Mouse (Mus musculus): Measurements from ENCODE around the gene Ceacam3. TPM values are rescaled to one million over a fixed set of nuclear protein-coding genes. Genes with fewer than 3 reads are reported as not detected.
"Not testable (repeated sequence)": the region's sequence is repeated elsewhere in the genome, so short reads cannot be mapped to it uniquely, and the experiment has no call there.

Gene Ceacam3
- not detected in 2 replicates for polyA plus RNA-seq (2014; fragmentation: Nextera tagmentation; extraction: Ambion mirVana)

DNA sequence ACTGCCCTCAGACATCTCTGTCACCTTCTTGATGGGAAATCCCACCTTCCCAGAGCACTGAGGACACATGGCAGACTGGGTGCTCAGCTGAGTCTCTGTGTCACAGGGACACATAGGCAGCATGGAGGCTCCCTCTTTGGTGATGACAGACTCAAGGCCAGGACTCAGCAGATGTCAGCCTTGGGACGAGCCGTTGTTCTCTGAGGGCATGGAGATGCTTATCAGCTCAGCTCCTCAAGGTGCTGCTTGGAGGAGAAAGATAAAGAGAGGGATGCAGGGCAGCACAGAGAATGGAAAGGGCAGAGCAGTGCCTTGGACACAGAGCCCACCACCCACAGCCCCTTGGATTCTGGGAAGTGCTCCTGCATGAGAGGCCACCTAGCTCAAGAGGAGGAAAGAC lies at the start of gene Ceacam3:
Ceacam3 (plus strand) TSS at position 352 of the 400 bp plus-strand sequence.
- H3K4me1 ChIP-seq (replicated peaks; ENCODE audit: control insufficient read depth, insufficient read depth, low read length), result no peaks in the 10 kb centered on the region
- no peak within 1 kb of the TSS for H3K4me3 ChIP-seq (replicated peaks; ENCODE audit: low read length)
- peaks cover 13% of the 10 kb centered on the region for H3K9me3 ChIP-seq (ENCODE audit: control insufficient read depth, low read length)
- H3K4me2 ChIP-seq (replicated peaks), result no peak within 1 kb of the TSS
- WGBS, result 88% methylated on average over 2 of the region's 2 CpGs
- H3K9ac ChIP-seq, result no peak within 1 kb of the TSS
- no peaks in the 10 kb centered on the region for H3K27me3 ChIP-seq (ENCODE audit: control insufficient read depth, insufficient read depth, low read length)
- DNase-seq (ENCODE audit: low spot score) (no peak), ATAC-seq (ENCODE audit: low FRiP score) (no peak)
- no peaks in the 10 kb centered on the region for H3K36me3 ChIP-seq (replicated peaks; ENCODE audit: control insufficient read depth, insufficient read depth)
- H3K27ac ChIP-seq, result no peak within 1 kb of the TSS

- not testable (repeated sequence) for H3K36me3 ChIP-seq (replicated peaks; ENCODE audit: control insufficient read depth, insufficient read depth); H3K4me1 ChIP-seq (replicated peaks; ENCODE audit: control insufficient read depth, insufficient read depth, low read length); H3K9me3 ChIP-seq (ENCODE audit: control insufficient read depth, low read length); H3K27ac ChIP-seq; DNase-seq (ENCODE audit: low spot score); H3K27me3 ChIP-seq (ENCODE audit: control insufficient read depth, insufficient read depth, low read length); H3K4me2 ChIP-seq (replicated peaks); ATAC-seq (ENCODE audit: low FRiP score); H3K9ac ChIP-seq; H3K4me3 ChIP-seq (replicated peaks; ENCODE audit: low read length)
- 89% methylated on average over 13 of the region's 13 CpGs for WGBS
These were observed 48.5 kb upstream of the Ceacam3 start for GRCm38 (mm10) chr7:17101631-17102030.

GRCm38 (mm10) chr7:17135307-17135706 lies 14.8 kb upstream of the Ceacam3 start:
- Histone ChIP-seq H3K27ac (no peak overlapping the region), H3K27me3 (ENCODE audit: control insufficient read depth, insufficient read depth, low read length) (no peaks in the 10 kb centered on the region), H3K36me3 (replicated peaks; ENCODE audit: control insufficient read depth, insufficient read depth) (no peaks in the 10 kb centered on the region), H3K9ac (no peak overlapping the region), H3K4me1 (replicated peaks; ENCODE audit: control insufficient read depth, insufficient read depth, low read length) (no peaks in the 10 kb centered on the region), H3K9me3 (ENCODE audit: control insufficient read depth, low read length) (no peaks in the 10 kb centered on the region), H3K4me3 (replicated peaks; ENCODE audit: low read length) (no peak overlapping the region), H3K4me2 (replicated peaks) (no peak overlapping the region)
- ATAC-seq (ENCODE audit: low FRiP score) (no peak), DNase-seq (ENCODE audit: low spot score) (no peak)
- WGBS, result 90% methylated on average over 1 of the region's 1 CpGs

- WGBS, result 40% methylated on average over 2 of the region's 2 CpGs
- H3K36me3 ChIP-seq (replicated peaks; ENCODE audit: control insufficient read depth, insufficient read depth), result no peaks in the 10 kb centered on the region
- no peak for ATAC-seq (ENCODE audit: low FRiP score)
- 0 out of 2 replicates have a peak, but pooled peaks cover 6% of the 10 kb centered on the region for H3K9me3 ChIP-seq (ENCODE audit: control insufficient read depth, low read length)
- no peaks in the 10 kb centered on the region for H3K4me1 ChIP-seq (replicated peaks; ENCODE audit: control insufficient read depth, insufficient read depth, low read length)
- H3K27ac ChIP-seq, result no peak overlapping the region
- no peak overlapping the region for H3K4me2 ChIP-seq (replicated peaks)
- no peaks in the 10 kb centered on the region for H3K27me3 ChIP-seq (ENCODE audit: control insufficient read depth, insufficient read depth, low read length)
- no peak overlapping the region for H3K9ac ChIP-seq
- H3K4me3 ChIP-seq (replicated peaks; ENCODE audit: low read length), result no peak overlapping the region
- no peak for DNase-seq (ENCODE audit: low spot score)
These were observed 5.6 kb downstream of the Ceacam3 start for GRCm38 (mm10) chr7:17155634-17156033.

DNA sequence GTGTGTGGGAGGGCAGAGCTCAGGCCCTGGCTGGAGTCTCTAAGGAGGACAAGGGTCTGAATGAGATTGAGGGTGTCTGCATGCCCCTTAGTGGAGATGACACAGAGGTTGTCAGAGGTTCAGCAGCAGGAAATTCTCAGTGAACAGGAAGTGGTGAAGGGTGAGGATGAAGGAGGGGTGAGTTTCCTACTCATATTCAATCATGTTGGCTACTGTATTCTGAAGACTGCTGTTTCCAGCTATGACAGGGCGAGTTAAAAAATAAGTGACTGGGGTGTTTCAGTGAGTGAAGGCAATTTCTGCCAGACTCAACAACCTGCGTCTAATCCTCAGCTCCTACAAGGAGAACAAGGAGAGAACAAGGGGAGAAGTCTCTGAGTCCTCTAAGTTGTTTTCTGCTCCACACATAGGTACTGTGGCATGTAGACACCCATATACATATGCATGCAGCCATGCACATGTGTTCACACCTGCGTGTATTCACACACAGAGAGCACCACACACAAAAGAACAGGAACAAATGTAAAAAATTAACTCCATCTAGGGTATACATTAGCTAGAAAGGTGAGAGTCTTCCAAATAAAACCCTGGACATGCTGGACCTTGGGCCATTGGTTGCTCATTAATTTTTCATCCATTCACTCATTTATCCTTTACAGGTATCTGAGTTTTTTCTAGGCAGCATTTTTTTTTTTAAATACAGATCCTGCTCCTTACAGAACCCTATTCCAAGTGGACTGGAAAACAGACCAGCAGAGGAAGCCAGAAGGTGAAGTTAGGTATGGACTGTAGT lies 7.0 kb downstream of the Ceacam3 start:
- no peak overlapping the region for H3K9ac ChIP-seq

DNA sequence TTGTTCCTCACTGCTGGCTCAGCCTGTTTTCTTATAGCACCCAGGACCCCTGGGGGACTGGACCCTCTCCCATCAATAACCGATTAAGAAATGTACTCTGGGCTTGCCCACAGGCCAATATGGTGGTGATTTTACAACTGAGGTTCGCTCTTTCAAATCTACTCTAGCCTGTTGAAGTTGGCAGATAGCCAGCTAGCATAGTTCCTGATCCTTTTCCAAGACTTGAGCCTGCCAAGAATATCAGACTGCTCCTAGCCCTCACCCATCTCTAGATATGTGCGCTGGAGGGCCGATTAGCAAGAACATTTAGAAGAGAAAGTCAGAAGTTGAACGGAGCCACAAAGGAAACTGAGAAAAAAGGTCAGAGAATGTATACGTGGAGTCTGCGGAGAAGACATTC lies 8.9 kb downstream of the Ceacam3 start:
- WGBS, result 89% methylated on average over 7 of the region's 7 CpGs
- H3K36me3 ChIP-seq (replicated peaks; ENCODE audit: control insufficient read depth, insufficient read depth), result no peaks in the 10 kb centered on the region

More for the DNA sequence above, 7.0 kb downstream of the Ceacam3 start:
- Histone ChIP-seq H3K4me1 (replicated peaks; ENCODE audit: control insufficient read depth, insufficient read depth, low read length) (no peaks in the 10 kb centered on the region), H3K4me2 (replicated peaks) (no peak overlapping the region), H3K9me3 (ENCODE audit: control insufficient read depth, low read length) (0 out of 2 replicates have a peak, but pooled peaks cover 9% of the 10 kb centered on the region), H3K27me3 (ENCODE audit: control insufficient read depth, insufficient read depth, low read length) (no peaks in the 10 kb centered on the region), H3K4me3 (replicated peaks; ENCODE audit: low read length) (no peak overlapping the region), H3K27ac (no peak overlapping the region), H3K36me3 (replicated peaks; ENCODE audit: control insufficient read depth, insufficient read depth) (no peaks in the 10 kb centered on the region)
- DNase-seq (ENCODE audit: low spot score) (no peak), ATAC-seq (ENCODE audit: low FRiP score) (no peak)
- 80% methylated on average over 3 of the region's 3 CpGs for WGBS

GRCm38 (mm10) chr7:17171827-17172226 lies 21.7 kb downstream of the Ceacam3 start:
- DNase-seq (ENCODE audit: low spot score) (no peak), ATAC-seq (ENCODE audit: low FRiP score) (no peak)
- Histone ChIP-seq H3K4me1 (replicated peaks; ENCODE audit: control insufficient read depth, insufficient read depth, low read length) (no peaks in the 10 kb centered on the region), H3K36me3 (replicated peaks; ENCODE audit: control insufficient read depth, insufficient read depth) (no peaks in the 10 kb centered on the region), H3K9ac (no peak overlapping the region), H3K9me3 (ENCODE audit: control insufficient read depth, low read length) (0 out of 2 replicates have a peak, but pooled peaks cover 10% of the 10 kb centered on the region), H3K4me3 (replicated peaks; ENCODE audit: low read length) (no peak overlapping the region), H3K27me3 (ENCODE audit: control insufficient read depth, insufficient read depth, low read length) (no peaks in the 10 kb centered on the region), H3K27ac (no peak overlapping the region), H3K4me2 (replicated peaks) (no peak overlapping the region)
- WGBS, result 95% methylated on average over 4 of the region's 4 CpGs

More for the DNA sequence above, 8.9 kb downstream of the Ceacam3 start:
- H3K4me3 ChIP-seq (replicated peaks; ENCODE audit: low read length), result no peak overlapping the region
- no peak overlapping the region for H3K27ac ChIP-seq
- no peak for DNase-seq (ENCODE audit: low spot score)
- no peaks in the 10 kb centered on the region for H3K27me3 ChIP-seq (ENCODE audit: control insufficient read depth, insufficient read depth, low read length)
- H3K9me3 ChIP-seq (ENCODE audit: control insufficient read depth, low read length), result peaks cover 13% of the 10 kb centered on the region; the same call in 1 of the 2 replicates
- H3K9ac ChIP-seq, result no peak overlapping the region
- ATAC-seq (ENCODE audit: low FRiP score), result no peak
- H3K4me2 ChIP-seq (replicated peaks), result no peak overlapping the region
- H3K4me1 ChIP-seq (replicated peaks; ENCODE audit: control insufficient read depth, insufficient read depth, low read length), result no peaks in the 10 kb centered on the region

- H3K36me3 ChIP-seq (replicated peaks; ENCODE audit: control insufficient read depth, insufficient read depth), result no peaks in the 10 kb centered on the region
- no peak within 1 kb of the TSS for H3K4me3 ChIP-seq (replicated peaks; ENCODE audit: low read length)
- H3K4me1 ChIP-seq (replicated peaks; ENCODE audit: control insufficient read depth, insufficient read depth, low read length), result no peaks in the 10 kb centered on the region
- no peak within 1 kb of the TSS for H3K27ac ChIP-seq
- no peaks in the 10 kb centered on the region for H3K27me3 ChIP-seq (ENCODE audit: control insufficient read depth, insufficient read depth, low read length)
- ATAC-seq (ENCODE audit: low FRiP score), result no peak
- peaks cover 32% of the 10 kb centered on the region for H3K9me3 ChIP-seq (ENCODE audit: control insufficient read depth, low read length)
- H3K9ac ChIP-seq, result no peak within 1 kb of the TSS
- DNase-seq (ENCODE audit: low spot score), result no peak
- no peak within 1 kb of the TSS for H3K4me2 ChIP-seq (replicated peaks)
These were observed 53.1 kb downstream of the Ceacam3 start, which contains the start of gene Psg29 for GRCm38 (mm10) chr7:17203177-17203576. TSS of gene Psg29 (plus strand) at chr7:17203477.

GRCm38 (mm10) chr7:17205530-17206184 lies 55.6 kb downstream of the Ceacam3 start:
- no peaks in the 10 kb centered on the region for H3K27me3 ChIP-seq (ENCODE audit: control insufficient read depth, insufficient read depth, low read length)
- no peaks in the 10 kb centered on the region for H3K4me1 ChIP-seq (replicated peaks; ENCODE audit: control insufficient read depth, insufficient read depth, low read length)
- H3K4me2 ChIP-seq (replicated peaks), result no peak overlapping the region
- peaks cover 36% of the 10 kb centered on the region for H3K9me3 ChIP-seq (ENCODE audit: control insufficient read depth, low read length)
- H3K9ac ChIP-seq, result no peak overlapping the region
- no peak overlapping the region for H3K4me3 ChIP-seq (replicated peaks; ENCODE audit: low read length)
- ATAC-seq (ENCODE audit: low FRiP score) (no peak), DNase-seq (ENCODE audit: low spot score) (no peak)
- 69% methylated on average over 3 of the region's 3 CpGs for WGBS
- no peaks in the 10 kb centered on the region for H3K36me3 ChIP-seq (replicated peaks; ENCODE audit: control insufficient read depth, insufficient read depth)
- no peak overlapping the region for H3K27ac ChIP-seq
